Mouse (Mus musculus) retina, postnatal 7 days (tissue): ENCODE measurements around the gene Lrfn5.

Experiments
- DNase-seq: peaks from one replicate; pipeline ENCODE4 v3.0.0-alpha.2; 2012; ENCODE audit warnings: low read depth, low spot score

Lrfn5 gene

GRCm38 (mm10) chr12:61522829-61523370 lies at the start of gene Lrfn5:
Gene Lrfn5, plus strand, starts transcription at chr12:61523150.
- DNase-seq: no peak

- DNase-seq: no peak
Observed at GRCm38 (mm10) chr12:61521501-61522147, 1.3 kb upstream of the Lrfn5 start.

- DNase-seq: no peak
Observed at GRCm38 (mm10) chr12:61522148-61522828, 662 bp upstream of the Lrfn5 start.

GRCm38 (mm10) chr12:61523631-61524182 lies 757 bp downstream of the Lrfn5 start:
- no peak for DNase-seq

GRCm38 (mm10) chr12:61524183-61524651 lies 1.3 kb downstream of the Lrfn5 start:
- DNase-seq: no peak

GRCm38 (mm10) chr12:61526199-61526598 lies 3.2 kb downstream of the Lrfn5 start:
- no peak for DNase-seq

- no peak for DNase-seq
Observed at GRCm38 (mm10) chr12:61579949-61580348, 57.0 kb downstream of the Lrfn5 start.

- no peak for DNase-seq
Observed at GRCm38 (mm10) chr12:61600305-61600704, 77.4 kb downstream of the Lrfn5 start.

- DNase-seq: no peak
Observed at GRCm38 (mm10) chr12:61607871-61608270, 84.9 kb downstream of the Lrfn5 start.

- DNase-seq: no peak
Observed at GRCm38 (mm10) chr12:61610081-61610480, 87.1 kb downstream of the Lrfn5 start.

GRCm38 (mm10) chr12:61624532-61624931 lies 101.6 kb downstream of the Lrfn5 start:
- DNase-seq: no peak

- DNase-seq: no peak
Observed at GRCm38 (mm10) chr12:61654380-61654779, 131.4 kb downstream of the Lrfn5 start.

- no peak for DNase-seq
Observed at GRCm38 (mm10) chr12:61723158-61723557, 200.2 kb downstream of the Lrfn5 start.

- DNase-seq: no peak
Observed at GRCm38 (mm10) chr12:61807073-61807605, 284.2 kb downstream of the Lrfn5 start.

GRCm38 (mm10) chr12:61823601-61824000 lies 300.7 kb downstream of the Lrfn5 start:
- no peak for DNase-seq

GRCm38 (mm10) chr12:61826311-61826710 lies 303.4 kb downstream of the Lrfn5 start:
- no peak for DNase-seq

GRCm38 (mm10) chr12:61842599-61843291 lies 319.8 kb downstream of the Lrfn5 start:
- DNase-seq: no peak

- DNase-seq: no peak
Observed at GRCm38 (mm10) chr12:61854183-61854582, 331.2 kb downstream of the Lrfn5 start.
